Mouse (Mus musculus): Measurements from ENCODE around the gene Msx1. TPM values are rescaled to one million over a fixed set of nuclear protein-coding genes. Genes with fewer than 3 reads are reported as not detected.

The Msx1 gene
- polyA plus RNA-seq, 1 experiment = 4.7 TPM

DNA sequence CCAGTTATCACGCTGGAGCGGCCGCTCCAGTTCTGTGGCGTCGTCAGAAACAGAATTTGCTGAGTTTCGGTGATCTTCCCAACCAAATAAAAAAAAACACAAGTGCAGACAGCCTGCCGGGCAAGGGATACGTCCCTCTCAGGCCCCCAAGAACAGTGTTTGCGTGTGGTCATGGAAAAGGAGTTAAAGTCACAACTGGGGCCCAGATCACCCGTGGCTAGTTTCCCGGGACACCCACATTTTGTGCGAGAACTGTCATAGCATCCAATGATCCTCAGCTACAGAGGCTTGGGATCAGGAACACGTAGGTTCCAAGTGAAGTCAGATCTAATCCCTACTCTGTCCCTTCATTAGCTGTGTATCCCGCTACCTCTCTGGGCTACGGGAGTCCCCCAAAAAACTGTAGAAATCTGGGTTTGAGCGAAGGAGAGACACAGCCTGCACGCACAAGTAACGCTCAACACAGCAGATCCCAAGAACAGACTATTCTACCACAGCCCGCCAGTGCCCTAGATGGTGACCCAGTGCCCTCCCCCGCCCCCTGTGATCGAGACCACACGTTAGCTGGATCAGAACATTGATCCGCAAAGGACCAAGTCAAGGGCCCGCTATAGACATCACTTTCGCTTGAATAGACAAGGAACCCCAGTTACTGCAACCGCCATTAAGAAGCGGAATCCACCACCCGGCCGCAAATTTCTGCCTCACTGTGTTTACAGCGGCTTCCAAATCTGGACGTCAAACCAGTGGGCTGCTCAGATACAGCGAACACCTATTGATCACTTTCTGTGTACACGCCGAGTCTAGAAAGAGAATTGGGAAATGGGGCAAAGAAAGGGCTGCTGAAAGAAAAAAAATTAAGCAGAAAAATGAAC is 6.5 kb downstream of the Msx1 start:
- Histone ChIP-seq H3K27ac (ENCODE audit: insufficient read depth, low read length) (no peak overlapping the region), H3K27me3 (ENCODE audit: control insufficient read depth, insufficient read depth, low read length) (peaks cover 10% of the 10 kb centered on the region), H3K4me3 (ENCODE audit: extremely low read depth, insufficient read depth, insufficient read length) (no peak overlapping the region), H3K4me1 (ENCODE audit: control insufficient read depth, insufficient read depth, insufficient read length) (no peaks in the 10 kb centered on the region), H3K36me3 (ENCODE audit: control insufficient read depth, insufficient read depth, low read length) (no peaks in the 10 kb centered on the region)
- 13% methylated on average over 34 of the region's 34 CpGs for WGBS
- TF ChIP-seq CTCF (IDR thresholded peaks at IDR 0.05; ENCODE audit: extremely low read depth, insufficient read depth, insufficient read length, insufficient replicate concordance) (no peak), POLR2A (IDR thresholded peaks at IDR 0.05; ENCODE audit: low read depth, low read length) (no peak)
- no peak for DNase-seq (ENCODE audit: low read depth in 1 of 2, low spot score in 2 of 2)

- Histone ChIP-seq H3K27me3 (ENCODE audit: control insufficient read depth, insufficient read depth, low read length) (peaks cover 6% of the 10 kb centered on the region), H3K4me3 (ENCODE audit: extremely low read depth, insufficient read depth, insufficient read length) (no peak overlapping the region), H3K4me1 (ENCODE audit: control insufficient read depth, insufficient read depth, insufficient read length) (no peaks in the 10 kb centered on the region), H3K27ac (ENCODE audit: insufficient read depth, low read length) (no peak overlapping the region), H3K36me3 (ENCODE audit: control insufficient read depth, insufficient read depth, low read length) (no peaks in the 10 kb centered on the region)
- TF ChIP-seq POLR2A (IDR thresholded peaks at IDR 0.05; ENCODE audit: low read depth, low read length) = no peak
- TF ChIP-seq CTCF (IDR thresholded peaks at IDR 0.05; ENCODE audit: extremely low read depth, insufficient read depth, insufficient read length, insufficient replicate concordance) = no peak
- DNase-seq (ENCODE audit: low read depth in 1 of 2, low spot score in 2 of 2) = no peak
- 5% methylated on average over 46 of the region's 46 CpGs for WGBS
Observed at GRCm38 (mm10) chr5:37816907-37817657, 7.3 kb downstream of the Msx1 start.

- TF ChIP-seq POLR2A (IDR thresholded peaks at IDR 0.05; ENCODE audit: low read depth, low read length) (no peak), CTCF (IDR thresholded peaks at IDR 0.05; ENCODE audit: extremely low read depth, insufficient read depth, insufficient read length, insufficient replicate concordance) (no peak)
- no peak overlapping the region for H3K4me3 ChIP-seq (ENCODE audit: extremely low read depth, insufficient read depth, insufficient read length)
- peaks cover 3% of the 10 kb centered on the region; the same call in 1 of the 2 replicates for H3K27me3 ChIP-seq (ENCODE audit: control insufficient read depth, insufficient read depth, low read length)
- H3K27ac ChIP-seq (ENCODE audit: insufficient read depth, low read length) = no peak overlapping the region
- H3K4me1 ChIP-seq (ENCODE audit: control insufficient read depth, insufficient read depth, insufficient read length) = no peaks in the 10 kb centered on the region
- DNase-seq (ENCODE audit: low read depth in 1 of 2, low spot score in 2 of 2) = no peak
- no peaks in the 10 kb centered on the region for H3K36me3 ChIP-seq (ENCODE audit: control insufficient read depth, insufficient read depth, low read length)
- 84% methylated on average over 4 of the region's 4 CpGs for WGBS
Observed at GRCm38 (mm10) chr5:37815909-37816308, 8.5 kb downstream of the Msx1 start.

GRCm38 (mm10) chr5:37814169-37814568 is 10.2 kb downstream of the Msx1 start:
- H3K4me1 ChIP-seq (ENCODE audit: control insufficient read depth, insufficient read depth, insufficient read length) = no peaks in the 10 kb centered on the region
- H3K27ac ChIP-seq (ENCODE audit: insufficient read depth, low read length) = no peak overlapping the region
- no peaks in the 10 kb centered on the region for H3K36me3 ChIP-seq (ENCODE audit: control insufficient read depth, insufficient read depth, low read length)
- DNase-seq (ENCODE audit: low read depth in 1 of 2, low spot score in 2 of 2) = no peak
- peaks cover 2% of the 10 kb centered on the region; the same call in 1 of the 2 replicates for H3K27me3 ChIP-seq (ENCODE audit: control insufficient read depth, insufficient read depth, low read length)
- H3K4me3 ChIP-seq (ENCODE audit: extremely low read depth, insufficient read depth, insufficient read length) = no peak overlapping the region
- TF ChIP-seq CTCF (IDR thresholded peaks at IDR 0.05; ENCODE audit: extremely low read depth, insufficient read depth, insufficient read length, insufficient replicate concordance) (no peak), POLR2A (IDR thresholded peaks at IDR 0.05; ENCODE audit: low read depth, low read length) (no peak)

DNA sequence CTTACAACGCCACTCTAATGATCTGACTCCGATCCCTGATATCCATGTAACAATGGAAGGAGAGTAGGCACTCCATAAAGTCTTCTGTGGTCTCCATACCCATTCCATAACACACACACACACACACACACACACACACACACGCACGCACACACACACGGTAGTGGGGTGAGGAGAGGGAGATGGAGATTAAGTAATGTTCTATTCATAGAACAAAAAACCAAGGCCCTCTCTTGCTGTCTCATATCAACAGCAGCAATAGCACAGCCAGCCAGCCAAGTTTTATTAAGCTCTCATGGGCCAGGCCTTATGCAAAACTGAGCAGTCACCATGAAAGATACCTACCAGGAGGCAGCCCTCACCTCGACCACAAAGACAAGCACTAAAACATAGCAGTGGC is 19.1 kb downstream of the Msx1 start:
- Histone ChIP-seq H3K36me3 (ENCODE audit: control insufficient read depth, insufficient read depth, low read length) (no peaks in the 10 kb centered on the region), H3K27me3 (ENCODE audit: control insufficient read depth, insufficient read depth, low read length) (no peaks in the 10 kb centered on the region), H3K27ac (ENCODE audit: insufficient read depth, low read length) (no peak overlapping the region), H3K4me1 (ENCODE audit: control insufficient read depth, insufficient read depth, insufficient read length) (no peaks in the 10 kb centered on the region), H3K4me3 (ENCODE audit: extremely low read depth, insufficient read depth, insufficient read length) (no peak overlapping the region)
- no peak for DNase-seq (ENCODE audit: low read depth in 1 of 2, low spot score in 2 of 2)
- WGBS = 82% methylated on average over 6 of the region's 6 CpGs
- no peak for TF ChIP-seq POLR2A (IDR thresholded peaks at IDR 0.05; ENCODE audit: low read depth, low read length)
- TF ChIP-seq CTCF (IDR thresholded peaks at IDR 0.05; ENCODE audit: extremely low read depth, insufficient read depth, insufficient read length, insufficient replicate concordance) = no peak

DNA sequence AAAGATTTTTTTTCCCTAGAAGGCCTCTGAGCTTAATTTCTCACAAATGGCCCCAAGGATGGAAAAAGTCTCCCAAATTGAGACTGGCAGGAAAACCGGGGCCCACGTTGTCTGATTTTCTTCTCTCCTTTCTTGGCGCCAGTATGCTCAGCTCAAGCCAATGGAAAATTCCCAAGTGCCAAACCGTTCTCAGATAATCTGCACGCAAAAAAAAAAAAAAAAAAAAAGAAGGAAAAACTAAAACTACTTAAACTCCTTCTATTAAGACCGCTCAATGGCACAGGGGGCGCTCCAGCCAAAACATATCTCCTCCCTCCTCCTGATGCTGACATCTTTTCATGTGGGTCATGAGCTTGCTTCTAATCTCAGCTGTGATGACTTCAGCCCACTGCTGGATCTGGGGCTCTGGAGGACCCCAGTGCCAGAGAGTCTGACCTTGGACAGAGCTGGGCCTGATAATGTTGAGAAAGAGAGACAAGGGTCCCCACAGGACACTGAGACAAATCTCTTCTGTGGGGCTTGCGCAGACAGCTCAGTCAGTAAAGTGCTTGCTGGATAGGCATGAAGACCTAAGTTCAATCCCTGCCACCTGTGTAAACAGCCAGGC is 19.8 kb downstream of the Msx1 start:
- no peak overlapping the region for H3K27ac ChIP-seq (ENCODE audit: insufficient read depth, low read length)
- WGBS = 73% methylated on average over 8 of the region's 8 CpGs
- no peaks in the 10 kb centered on the region for H3K27me3 ChIP-seq (ENCODE audit: control insufficient read depth, insufficient read depth, low read length)
- H3K36me3 ChIP-seq (ENCODE audit: control insufficient read depth, insufficient read depth, low read length) = no peaks in the 10 kb centered on the region
- TF ChIP-seq CTCF (IDR thresholded peaks at IDR 0.05; ENCODE audit: extremely low read depth, insufficient read depth, insufficient read length, insufficient replicate concordance) = no peak
- no peak for TF ChIP-seq POLR2A (IDR thresholded peaks at IDR 0.05; ENCODE audit: low read depth, low read length)
- DNase-seq (ENCODE audit: low read depth in 1 of 2, low spot score in 2 of 2) = no peak
- no peak overlapping the region for H3K4me3 ChIP-seq (ENCODE audit: extremely low read depth, insufficient read depth, insufficient read length)
- no peaks in the 10 kb centered on the region for H3K4me1 ChIP-seq (ENCODE audit: control insufficient read depth, insufficient read depth, insufficient read length)

Data from spleen, adult 2 months (tissue).